Mouse (Mus musculus): ENCODE data around the gene Wdr38.

Wdr38 gene

GRCm38 (mm10) chr2:38997386-38998374 is at the start of gene Wdr38:
Wdr38 (plus strand) TSS chr2:38997476.
- DNase-seq, result peak; percentile 89

- DNase-seq, result peak; percentile 70
These were observed 49.7 kb upstream of the Wdr38 start for GRCm38 (mm10) chr2:38947566-38947965.

GRCm38 (mm10) chr2:38950281-38950719 is 47.0 kb upstream of the Wdr38 start:
- peak; percentile 91 for DNase-seq

- no peak for DNase-seq
These were observed 44.0 kb upstream of the Wdr38 start for GRCm38 (mm10) chr2:38953152-38953883.

GRCm38 (mm10) chr2:38956062-38956461 is 41.2 kb upstream of the Wdr38 start:
- DNase-seq, result no peak

- no peak for DNase-seq
These were observed 39.5 kb upstream of the Wdr38 start for GRCm38 (mm10) chr2:38957671-38958223.

GRCm38 (mm10) chr2:38964198-38964597 is 33.1 kb upstream of the Wdr38 start:
- no peak for DNase-seq

- DNase-seq, result no peak
These were observed 27.6 kb upstream of the Wdr38 start for GRCm38 (mm10) chr2:38969650-38970049.

- no peak for DNase-seq
These were observed 27.2 kb upstream of the Wdr38 start for GRCm38 (mm10) chr2:38970057-38970456.

- no peak for DNase-seq
These were observed 24.1 kb upstream of the Wdr38 start for GRCm38 (mm10) chr2:38973223-38973622.

- peak; percentile 38 for DNase-seq
These were observed 23.6 kb upstream of the Wdr38 start for GRCm38 (mm10) chr2:38973701-38974100.

GRCm38 (mm10) chr2:38974171-38974570 is 23.1 kb upstream of the Wdr38 start:
- no peak for DNase-seq

- DNase-seq, result no peak
These were observed 22.1 kb upstream of the Wdr38 start for GRCm38 (mm10) chr2:38975181-38975580.

GRCm38 (mm10) chr2:38975941-38976805 is 21.1 kb upstream of the Wdr38 start:
- DNase-seq, result no peak

GRCm38 (mm10) chr2:38977837-38978236 is 19.4 kb upstream of the Wdr38 start:
- no peak for DNase-seq

GRCm38 (mm10) chr2:38983456-38983855 is 13.8 kb upstream of the Wdr38 start:
- DNase-seq, result no peak

- peak; percentile 59 for DNase-seq
These were observed 10.7 kb upstream of the Wdr38 start for GRCm38 (mm10) chr2:38986580-38986979.

GRCm38 (mm10) chr2:38987371-38987770 is 9.9 kb upstream of the Wdr38 start:
- DNase-seq, result no peak

GRCm38 (mm10) chr2:38987803-38988510 is 9.3 kb upstream of the Wdr38 start:
- DNase-seq, result no peak

GRCm38 (mm10) chr2:38988929-38989328 is 8.3 kb upstream of the Wdr38 start:
- no peak for DNase-seq

GRCm38 (mm10) chr2:38992004-38992403 is 5.3 kb upstream of the Wdr38 start:
- DNase-seq, result no peak

GRCm38 (mm10) chr2:38992452-38992851 is 4.8 kb upstream of the Wdr38 start:
- no peak for DNase-seq
